Mouse (Mus musculus): ENCODE data around the gene Rbm34.
"Not testable (repeated sequence)": the region's sequence is repeated elsewhere in the genome, so short reads cannot be mapped to it uniquely, and the experiment has no call there.

The Rbm34 gene

DNA sequence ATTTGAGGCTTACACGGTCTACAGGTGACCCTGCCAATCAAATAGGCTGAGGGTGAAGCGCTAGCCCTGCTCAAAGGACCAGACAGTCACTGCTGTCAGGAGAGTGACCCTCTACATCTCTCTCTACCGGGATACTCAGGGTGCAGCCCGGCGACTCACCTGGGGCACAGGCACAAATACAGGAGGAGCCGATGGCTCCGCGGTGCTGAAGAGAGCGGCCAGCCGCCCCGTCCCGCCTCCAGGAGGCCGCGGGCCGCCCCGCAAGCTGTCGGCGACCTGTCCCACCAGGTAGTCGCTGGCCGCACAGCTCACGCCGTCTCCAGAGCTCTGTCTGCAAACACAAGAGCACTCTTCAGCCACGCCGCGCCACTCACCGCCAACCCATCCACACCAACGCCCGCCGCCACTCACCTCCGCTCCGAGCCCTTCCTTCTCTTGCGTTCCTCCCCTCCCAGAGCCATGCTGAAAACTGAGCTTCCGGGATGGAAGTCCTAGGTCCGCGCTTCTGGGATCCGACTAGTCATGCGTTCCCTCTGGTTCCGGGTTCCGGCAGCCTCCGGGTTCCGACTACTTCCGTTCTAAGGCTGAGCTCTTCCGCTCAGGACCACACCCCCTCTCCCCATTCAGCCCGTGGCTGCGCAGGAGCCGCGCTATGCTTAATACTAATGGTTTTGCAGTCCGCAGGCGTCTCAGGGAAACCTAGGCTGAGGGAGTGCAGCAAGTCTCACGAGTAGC lies at the start of gene Rbm34:
Gene Rbm34 (minus strand): TSS at position 493 of the 735 bp plus-strand sequence.
- DNase-seq (ENCODE audit: low spot score in 2 of 2), result peak; percentile 92

DNA sequence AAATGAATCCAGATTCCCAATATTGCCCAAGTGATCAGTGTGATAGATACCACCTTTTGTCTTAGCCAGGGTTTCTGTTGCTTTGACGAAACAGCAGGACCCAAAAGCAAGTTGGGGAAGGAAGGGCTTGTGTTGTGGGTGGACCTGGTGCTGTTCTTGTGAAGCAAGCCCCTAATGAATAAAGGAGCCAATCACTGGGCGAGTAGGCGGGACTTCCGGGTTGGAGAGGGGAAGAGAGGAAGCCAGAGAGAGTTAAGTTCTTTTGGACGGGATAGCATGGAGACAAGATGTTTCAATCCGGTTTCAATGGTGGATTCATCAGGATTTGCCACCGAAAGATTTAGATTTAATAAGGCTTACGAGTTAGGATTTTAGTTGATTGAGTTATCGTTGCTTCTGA lies 40.8 kb upstream of the Rbm34 start:
- DNase-seq (ENCODE audit: low spot score in 2 of 2), result no peak

DNA sequence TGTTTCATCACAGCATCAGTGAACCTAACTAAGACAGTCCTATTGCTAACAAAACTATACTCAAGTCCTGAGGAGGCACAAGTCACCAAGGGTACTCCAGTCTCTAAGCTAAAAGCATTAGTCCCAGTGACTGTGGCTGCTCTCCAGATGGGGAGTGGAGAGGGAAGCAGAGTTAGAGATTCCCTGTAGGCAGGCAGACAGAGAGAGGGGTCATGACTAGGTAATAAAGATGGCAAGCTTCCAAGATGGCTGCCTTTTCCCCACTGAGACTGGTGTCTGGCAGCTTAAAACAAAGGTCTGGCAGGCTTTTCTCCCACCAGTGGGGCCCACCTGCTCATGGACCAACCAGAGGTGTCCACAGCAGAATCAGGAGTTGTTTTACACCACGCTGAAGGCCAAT lies 23.6 kb upstream of the Rbm34 start:
- DNase-seq (ENCODE audit: low spot score in 2 of 2), result no peak

DNA sequence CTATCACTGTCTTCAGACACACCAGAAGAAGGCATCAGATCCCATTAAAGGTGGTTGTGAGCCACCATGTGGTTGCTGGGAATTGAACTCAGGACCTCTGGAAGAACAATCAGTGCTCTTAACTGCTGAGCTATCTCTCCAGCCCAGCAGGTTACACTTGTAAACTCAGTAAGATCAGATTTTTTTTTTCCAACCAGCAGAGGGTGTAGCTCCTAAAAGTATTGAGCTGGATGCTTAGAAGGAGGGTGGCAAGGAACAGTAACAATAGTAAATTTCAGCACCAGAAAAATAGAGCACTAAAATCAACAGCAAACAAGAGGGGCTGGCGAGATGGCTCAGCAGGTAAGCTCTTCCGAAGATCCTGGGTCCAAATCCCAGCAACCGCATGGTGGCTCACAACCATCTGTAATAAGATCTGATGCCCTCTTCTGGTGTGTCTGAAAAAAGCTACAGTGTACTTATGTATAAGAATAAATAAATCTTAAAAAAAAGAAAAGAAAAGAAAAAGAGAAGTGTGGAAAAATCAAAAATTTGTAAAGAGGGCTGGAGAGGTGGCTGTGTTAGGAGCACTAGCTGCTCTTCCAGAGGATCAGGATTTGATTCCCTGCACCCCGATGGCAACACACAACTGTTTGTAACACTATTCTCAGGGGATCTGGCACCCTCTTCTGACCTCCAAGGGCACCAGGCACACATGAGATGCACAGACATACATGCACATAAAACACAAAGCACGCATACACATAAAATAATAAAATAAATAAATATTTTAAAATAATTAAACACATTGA lies 18.7 kb upstream of the Rbm34 start:
- DNase-seq (ENCODE audit: low spot score in 2 of 2), result no peak

DNA sequence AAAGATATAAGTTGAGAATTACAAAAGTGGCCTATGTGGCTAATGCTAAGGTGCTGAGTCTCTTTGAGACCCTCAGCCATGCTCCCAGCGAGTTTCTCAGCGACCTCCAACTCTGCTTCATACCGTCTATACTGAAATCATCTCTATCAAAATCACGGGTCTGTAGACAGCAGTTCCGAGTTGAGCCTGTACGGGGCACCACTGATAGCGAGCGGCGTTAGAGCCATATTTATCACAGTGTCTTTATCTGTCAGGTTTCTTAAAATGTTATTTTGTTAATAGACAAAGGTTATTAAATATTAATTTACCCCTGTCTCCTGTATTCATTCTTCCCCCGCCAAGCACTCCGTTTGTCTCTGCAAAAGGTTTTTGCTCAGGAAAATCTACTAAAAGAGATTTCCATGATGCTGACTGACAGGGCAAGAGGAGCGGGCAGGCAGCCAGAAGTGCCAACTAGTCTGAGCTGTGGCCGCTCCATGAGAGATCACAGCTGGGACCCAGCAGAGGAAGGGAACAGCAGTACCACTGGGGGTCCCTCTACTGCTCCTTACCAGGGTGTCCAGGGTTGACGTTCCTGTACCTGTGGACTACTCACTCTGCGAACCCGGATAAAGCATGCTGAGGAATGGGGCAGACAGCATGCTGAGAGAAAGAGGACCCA lies 17.6 kb upstream of the Rbm34 start:
- DNase-seq (ENCODE audit: low spot score in 2 of 2), result no peak

DNA sequence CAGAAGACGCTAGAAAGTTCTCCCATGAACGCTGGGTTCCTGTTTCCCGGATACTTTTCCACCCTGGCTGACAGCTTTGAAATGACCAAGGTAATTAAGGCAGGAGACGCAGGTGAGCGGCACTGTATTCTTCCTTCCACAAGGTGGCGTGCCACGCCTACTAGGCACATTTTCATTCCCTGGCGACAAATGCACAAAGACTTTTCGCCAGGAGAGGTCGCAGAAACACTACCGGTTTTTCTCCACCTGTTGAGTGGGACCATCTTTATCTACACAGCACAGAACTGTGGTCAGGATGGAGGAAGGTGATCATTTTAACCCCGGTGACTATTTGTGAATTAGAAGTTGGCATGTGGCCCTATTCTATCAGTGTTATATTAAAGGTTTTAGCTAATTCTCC lies 15.6 kb upstream of the Rbm34 start:
- peak; percentile 74 for DNase-seq (ENCODE audit: low spot score in 2 of 2)

DNA sequence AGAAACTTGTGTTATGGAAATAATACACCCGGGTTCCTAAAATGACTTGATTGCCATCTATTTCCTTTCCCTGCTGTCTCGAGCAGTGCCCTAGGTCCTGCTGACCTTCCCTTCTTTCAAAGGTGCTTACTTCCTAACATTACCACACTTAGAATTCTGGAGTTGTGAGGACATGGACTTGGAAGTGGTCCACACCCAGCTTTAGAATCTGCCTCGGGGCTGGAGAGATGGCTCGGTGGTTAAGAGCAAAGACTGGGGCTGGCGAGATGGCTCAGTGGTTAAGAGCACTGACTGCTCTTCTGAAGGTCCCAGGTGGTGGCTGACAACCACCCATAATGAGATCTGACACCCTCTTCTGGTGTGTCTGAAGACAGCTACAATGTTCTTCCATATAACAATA lies 9.2 kb upstream of the Rbm34 start:
- no peak for DNase-seq (ENCODE audit: low spot score in 2 of 2)

DNA sequence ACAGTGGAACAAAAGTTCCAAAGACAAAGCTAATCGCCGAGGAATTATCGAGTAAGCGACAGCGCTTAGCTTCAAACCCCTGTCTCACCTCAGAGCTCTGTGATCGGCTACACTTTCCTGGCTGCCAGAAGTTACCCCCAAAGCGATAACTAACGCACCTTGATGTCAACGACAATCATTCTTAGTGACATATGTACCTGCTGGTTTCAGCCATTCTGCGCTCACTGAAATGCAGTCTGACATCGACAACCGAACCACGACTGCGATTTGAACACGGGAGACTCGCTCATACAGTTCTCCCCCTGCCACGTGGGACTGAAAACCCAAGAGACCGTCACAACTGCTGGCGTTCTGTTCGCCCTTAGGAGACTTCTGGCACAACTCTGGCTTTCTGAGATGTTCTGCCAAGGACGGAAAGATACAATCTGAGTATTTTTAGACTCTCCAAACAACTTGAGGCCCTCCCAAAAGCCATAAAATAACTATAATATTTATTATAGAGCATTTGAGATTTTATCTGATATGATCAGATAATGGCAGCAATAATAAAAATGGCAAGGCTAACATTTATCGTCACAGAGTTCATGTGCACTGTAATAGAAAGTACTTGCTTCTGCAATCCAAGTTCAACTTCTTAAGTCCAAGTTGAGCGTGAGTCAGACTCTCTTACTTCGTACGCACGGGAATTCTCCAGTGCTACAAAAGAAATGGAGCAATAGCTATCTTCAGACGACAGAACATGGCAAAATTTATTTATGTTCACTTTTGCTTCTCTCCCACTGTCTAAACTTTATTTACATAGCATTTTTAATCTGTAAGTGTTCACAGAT lies 8.4 kb upstream of the Rbm34 start:
- no peak for DNase-seq (ENCODE audit: low spot score in 2 of 2)

DNA sequence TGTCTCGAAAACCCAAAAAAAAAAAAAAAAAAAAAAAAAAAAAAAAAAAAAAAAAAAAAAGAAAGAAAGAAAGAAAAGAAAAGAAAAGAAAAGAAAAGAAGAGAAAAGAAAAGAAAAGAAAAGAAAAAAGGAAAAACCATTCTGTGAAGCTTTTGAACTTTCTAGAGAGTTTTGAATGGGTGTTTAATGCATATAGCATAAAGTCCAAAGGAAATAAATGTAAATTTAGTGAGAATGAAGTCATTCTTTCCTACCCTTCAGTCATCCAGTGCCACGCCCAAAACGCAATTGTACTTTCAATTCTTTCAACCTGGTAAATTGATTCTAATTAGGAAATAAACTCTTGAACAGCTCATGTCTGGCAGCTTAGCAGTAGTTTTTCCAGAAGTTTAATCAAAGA lies 7.7 kb upstream of the Rbm34 start:
- not testable (repeated sequence) for DNase-seq (ENCODE audit: low spot score in 2 of 2)

DNA sequence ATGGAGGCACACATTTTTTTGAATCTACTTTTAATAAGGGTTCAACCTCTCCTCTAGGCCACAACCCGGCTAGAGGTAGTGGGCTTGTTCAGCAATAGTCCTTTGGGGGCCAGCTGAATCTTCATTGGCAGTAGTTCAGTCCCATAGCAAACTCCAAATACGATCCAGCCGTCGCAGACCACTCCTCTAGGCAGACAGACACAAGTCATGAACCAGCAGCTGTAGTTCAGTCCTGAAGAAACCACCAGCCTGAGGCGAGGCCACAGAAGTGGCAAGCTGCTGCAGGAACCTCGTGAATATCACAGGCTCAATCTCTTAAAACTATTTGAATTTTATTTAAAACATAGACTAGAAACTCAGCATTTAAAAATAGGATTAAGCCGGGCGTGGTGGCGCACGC lies 7.2 kb upstream of the Rbm34 start:
- no peak for DNase-seq (ENCODE audit: low spot score in 2 of 2)

DNA sequence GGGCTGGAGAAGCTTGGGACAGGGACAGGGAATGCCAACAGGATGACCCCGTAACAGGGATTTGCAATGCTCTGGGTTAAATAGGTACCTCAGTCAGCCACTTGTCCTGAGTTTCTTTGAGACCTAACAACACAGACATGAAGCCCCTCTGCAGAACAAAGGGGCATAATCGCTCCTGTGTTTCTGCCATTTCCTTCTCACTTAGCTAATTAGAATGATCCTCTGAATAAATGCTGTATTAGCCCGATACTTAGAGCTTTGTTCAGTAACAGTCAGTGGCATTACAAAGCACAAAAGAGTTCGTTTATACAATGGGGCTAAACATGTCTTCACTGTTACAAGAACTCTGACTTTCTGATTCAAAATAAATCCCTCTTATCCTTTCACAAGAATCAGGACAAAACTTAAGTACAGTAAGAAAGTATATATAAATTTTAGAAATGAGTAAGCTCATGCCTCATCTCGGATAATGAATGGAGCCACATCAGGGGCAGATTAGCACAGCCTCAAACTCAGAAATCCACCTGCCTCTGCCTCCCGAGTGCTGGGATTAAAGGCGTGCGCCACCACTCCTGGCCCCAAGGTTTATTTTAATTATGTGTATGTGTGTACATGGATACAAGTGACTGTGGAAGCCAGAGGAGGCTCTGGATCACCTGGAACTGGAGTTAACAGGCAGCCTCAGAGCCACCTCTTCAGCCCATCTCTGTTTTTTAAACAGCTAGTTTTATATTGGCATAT lies 5.9 kb upstream of the Rbm34 start:
- no peak for DNase-seq (ENCODE audit: low spot score in 2 of 2)

DNA sequence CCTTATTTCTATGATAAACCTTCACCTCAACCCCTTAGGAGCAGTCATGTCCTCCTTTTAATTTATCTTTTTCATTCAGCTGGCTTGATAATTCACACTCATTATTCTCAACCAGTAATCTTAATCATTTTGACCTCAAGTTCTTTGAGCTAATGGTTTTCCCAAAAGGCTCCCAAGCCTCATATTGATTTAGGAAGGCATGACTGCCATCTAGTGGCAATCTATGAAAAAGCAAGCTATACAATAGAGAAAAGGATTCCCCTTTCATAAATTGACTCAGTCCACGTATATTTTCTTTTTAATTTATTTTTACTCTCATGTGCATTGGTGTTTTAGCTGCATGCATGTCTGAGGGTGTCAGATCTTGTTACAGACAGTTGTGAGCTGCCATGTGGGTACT lies 4.8 kb upstream of the Rbm34 start:
- no peak for DNase-seq (ENCODE audit: low spot score in 2 of 2)

DNA sequence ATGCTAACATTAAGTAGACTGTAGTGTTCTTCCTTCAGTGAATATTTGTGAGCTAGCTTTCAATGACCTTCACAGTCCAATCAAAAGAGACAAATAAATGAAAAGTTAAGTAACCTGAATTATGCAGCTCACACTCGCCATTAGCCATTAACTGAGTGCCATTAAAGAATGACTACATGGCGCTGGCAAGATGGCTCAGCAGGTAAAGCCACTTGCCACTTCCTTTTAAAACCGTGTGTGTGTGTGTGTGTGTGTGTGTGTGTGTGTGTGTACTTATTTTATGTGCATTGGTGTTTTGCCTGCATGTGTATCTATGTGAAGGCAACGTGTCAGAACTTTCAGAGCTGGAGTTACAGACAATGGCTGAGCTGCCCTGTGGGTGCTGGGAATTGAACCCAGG lies 3.6 kb upstream of the Rbm34 start:
- no peak for DNase-seq (ENCODE audit: low spot score in 2 of 2)

DNA sequence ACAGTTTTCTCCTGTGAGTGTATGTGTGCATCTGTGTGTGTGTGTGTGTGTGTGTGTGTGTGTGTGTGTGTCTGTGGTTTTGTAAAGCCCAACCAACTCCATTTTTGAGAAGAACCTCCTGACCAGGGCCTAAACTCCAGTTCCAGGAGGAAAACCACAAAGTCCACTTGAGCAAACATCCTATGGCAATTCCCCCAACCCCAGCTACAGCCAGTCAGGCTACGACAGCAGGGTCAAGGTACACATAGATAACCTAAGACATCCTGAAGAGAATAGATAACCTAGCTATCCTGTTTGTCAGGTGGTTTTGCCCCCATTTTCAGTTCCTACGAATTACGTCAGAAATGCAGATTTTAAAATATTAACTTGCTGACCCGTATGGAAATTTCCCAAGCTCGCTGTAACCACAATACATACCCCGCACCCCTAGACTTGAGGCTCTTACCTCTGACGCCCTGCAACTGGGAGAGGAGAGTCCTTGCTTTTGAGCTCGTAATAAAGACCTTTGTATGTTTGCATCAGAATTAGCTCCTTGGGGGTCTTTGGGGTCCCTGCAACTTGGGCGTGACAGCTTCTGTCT lies 2.9 kb upstream of the Rbm34 start:
- no peak for DNase-seq (ENCODE audit: low spot score in 2 of 2)

DNA sequence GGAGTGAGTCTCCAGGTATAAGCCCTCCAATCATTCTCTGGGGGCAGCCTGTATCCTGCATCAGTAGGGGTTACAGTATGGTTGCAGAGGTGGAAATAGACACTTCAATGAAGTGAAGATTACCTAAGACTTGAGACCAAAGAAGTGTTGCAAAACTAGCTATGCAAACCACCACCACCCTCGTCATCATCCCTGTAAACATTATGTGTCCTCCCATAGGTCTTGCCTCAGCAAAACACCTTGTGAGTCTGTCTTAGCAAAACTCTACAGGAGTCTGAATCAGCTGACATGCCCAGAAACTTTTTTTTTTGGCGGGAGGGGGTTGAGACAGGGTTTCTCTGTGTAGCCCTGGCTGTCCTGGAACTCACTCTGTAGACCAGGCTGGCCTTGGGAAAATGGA lies 1.8 kb upstream of the Rbm34 start:
- DNase-seq (ENCODE audit: low spot score in 2 of 2), result no peak

DNA sequence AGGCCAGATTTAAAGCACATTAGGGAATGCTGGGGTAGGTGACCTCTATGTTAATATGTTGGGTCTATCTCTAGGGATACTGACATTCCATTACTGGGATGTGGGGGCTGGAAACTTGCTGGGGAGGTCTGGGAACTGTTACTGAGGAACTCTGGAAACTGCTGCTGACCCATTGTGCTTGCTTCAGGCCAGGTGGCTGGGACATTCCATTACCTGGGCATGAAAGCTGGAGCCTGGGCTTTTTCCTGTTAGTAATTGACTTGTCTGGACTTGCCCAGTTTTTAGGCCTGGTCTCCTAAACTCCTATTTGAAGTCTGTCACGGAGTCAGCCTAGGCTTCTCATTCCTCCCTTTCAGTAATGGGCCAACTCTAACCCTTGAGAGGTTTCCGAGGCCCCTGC lies 1.2 kb upstream of the Rbm34 start:
- DNase-seq (ENCODE audit: low spot score in 2 of 2), result no peak

DNA sequence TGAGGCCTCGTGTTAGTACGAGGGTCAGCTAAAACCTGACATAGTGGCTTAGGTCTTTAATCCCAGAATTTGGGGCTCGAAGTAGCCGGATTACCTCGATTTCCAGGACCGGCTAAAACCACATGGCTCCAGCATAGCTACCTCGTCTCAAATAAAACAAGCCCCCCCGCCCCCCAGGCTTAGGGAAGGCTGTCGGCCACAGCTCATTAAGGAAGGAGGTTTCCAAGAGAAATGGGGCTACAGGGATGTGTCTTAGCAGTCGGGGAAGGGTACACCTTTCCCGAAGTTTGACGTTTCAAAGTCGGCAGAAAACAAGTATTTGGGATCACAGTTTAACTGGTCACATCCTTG lies 418 bp upstream of the Rbm34 start:
- DNase-seq (ENCODE audit: low spot score in 2 of 2), result no peak

DNA sequence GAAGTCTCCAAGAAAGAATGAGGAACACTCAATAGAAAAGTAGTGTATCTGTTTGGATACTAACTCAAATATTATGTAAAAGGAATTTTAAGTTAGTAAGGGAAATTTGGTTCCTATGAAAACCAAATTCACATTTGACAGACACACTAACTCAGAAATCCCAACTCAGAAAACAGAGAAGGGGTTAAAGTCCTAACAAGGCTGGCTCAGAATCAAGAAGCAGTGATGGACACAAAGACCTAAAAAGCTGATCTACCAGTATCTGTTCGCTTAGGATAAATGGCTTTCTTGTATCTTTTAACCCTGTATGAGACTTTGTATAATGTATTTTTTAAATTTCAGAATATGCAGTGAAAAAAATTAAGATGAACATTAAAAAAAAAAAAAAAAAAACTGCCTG lies 1.3 kb downstream of the Rbm34 start:
- DNase-seq (ENCODE audit: low spot score in 2 of 2), result no peak

DNA sequence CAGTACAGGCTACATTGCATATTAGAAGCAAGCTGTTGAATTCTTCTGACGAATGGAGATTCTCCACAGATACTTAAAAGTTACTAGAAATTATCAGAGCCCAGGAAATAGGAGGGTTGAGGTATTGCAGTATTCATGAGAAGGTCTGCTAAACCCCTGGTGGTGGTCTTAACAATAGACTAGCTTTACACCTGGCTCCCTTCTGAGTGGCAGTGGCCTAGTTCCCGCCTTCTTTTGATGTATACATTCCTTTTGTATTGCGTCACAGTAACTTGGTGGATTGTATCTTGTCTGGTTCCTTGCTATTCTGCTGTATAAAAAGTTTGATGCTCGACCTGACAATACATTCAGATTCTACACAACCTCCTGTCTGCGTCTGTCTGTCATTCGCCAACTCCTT lies 2.8 kb downstream of the Rbm34 start:
- DNase-seq (ENCODE audit: low spot score in 2 of 2), result no peak

DNA sequence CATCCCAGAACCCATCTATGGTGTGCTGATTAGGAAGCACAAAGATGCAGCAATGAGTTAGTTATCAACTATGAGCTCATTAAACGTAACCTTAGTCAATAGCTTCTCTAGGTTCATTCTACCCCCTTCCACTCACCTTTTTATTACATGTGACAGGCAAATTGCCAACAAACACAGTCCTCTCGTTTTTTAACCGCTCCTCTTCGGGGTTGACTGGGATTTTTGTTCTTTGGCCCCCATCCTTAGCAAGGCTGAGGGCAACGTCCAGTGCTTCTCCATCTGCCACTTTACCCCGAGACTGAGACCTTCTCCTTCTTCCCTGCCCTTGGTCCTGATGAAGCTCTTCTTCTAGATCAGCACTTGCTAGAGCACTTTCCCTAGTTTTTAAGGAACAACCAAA lies 5.6 kb downstream of the Rbm34 start:
- no peak for DNase-seq (ENCODE audit: low spot score in 2 of 2)

DNA sequence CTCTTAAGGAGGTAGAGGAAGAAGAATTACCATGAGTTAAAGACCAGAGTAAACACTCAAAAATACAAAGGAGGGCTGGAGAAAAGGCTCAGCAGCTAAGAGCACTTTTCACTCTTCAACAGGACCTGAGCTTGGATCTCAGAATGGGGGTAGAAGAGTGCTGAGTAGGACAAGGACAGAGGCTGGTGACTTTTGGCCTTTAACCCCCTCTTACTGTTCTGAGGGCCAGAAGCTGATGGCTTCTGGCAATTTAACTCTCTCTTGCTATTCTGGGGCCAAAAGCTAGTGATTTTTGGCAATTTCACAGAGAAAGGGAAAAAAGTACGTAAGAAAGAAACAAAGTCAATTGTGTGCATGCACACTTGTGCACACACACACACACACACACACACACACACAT lies 8.0 kb downstream of the Rbm34 start:
- DNase-seq (ENCODE audit: low spot score in 2 of 2), result no peak
